In the genomic region with DNA sequence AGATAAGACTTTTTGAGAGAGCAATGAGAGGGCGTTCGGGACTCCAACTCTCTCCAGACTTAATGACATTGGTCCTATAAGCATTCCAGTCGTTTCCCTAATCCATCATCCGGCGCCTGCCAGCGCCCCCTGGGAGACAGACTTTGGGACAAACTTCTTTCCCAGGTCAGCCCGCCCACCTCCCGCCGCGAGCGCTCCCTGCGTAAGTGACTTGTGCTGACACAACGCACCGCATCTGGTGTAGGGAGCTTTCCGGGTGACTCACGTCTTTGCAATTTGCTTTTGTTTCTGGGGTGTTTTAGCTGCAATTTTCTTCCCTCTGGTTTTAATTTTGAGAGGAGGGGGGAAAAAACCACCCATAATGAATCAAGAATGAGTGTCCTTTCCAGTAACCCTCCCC, we compare ENCODE assay signal across 9 mouse cellular contexts. TPM values are rescaled to one million over a fixed set of nuclear protein-coding genes. Genes with fewer than 3 reads are reported as not detected.
DNase-seq lines count a peak whose midpoint lies in the region; ATAC-seq lines count a peak whose summit lies in the region.
"Had no signal": no experiment of that assay in that cellular context is flagged by ENCODE, and none has a peak within 500 bp of the region (broad histone marks: within the 10 kb centered on the region; RNA-seq: fewer than 3 reads in every experiment).

No protein-coding gene starts in this region.

- H3K27me3 ChIP-seq in embryonic facial prominence, embryonic 13.5 days, result peaks cover 16% of the 10 kb centered on the region

- no peaks in the 10 kb centered on the region for H3K36me3 ChIP-seq in embryonic facial prominence, embryonic 13.5 days
- H3K36me3 ChIP-seq: G1E had no signal

- peak overlapping the region; percentile 92 for H3K4me2 ChIP-seq in embryonic facial prominence, embryonic 13.5 days

- H3K9me3 ChIP-seq in embryonic facial prominence, embryonic 13.5 days, result no peaks in the 10 kb centered on the region

- peak; percentile 11 to 34 for DNase-seq in layer of hippocampus, adult 18-20 months (ENCODE audit: low spot score in 2 of 2)
- DNase-seq in layer of hippocampus, adult 9-10 months (ENCODE audit: low spot score), result no peak
- peak; percentile 37 to 57 for DNase-seq in heart, postnatal 10 days
- peak; percentile 47 to 60 for DNase-seq in kidney, postnatal 25 days
- DNase-seq in lung, postnatal 14 days, result peak; percentile 53
- DNase-seq in right cerebral cortex, postnatal 14 days, result peak; percentile 37

- peak overlapping the region; percentile 95 for H3K27ac ChIP-seq in embryonic facial prominence, embryonic 13.5 days

- intact Hi-C loops in heart, postnatal 10 days (cut with DNase I), result loop anchor here (5.0 to 10.0 kb wide), 2 partner anchors 50 to 733 kb away; partner anchors contain the start of genes Pgm3 and Rwdd2a

- WGBS in embryonic facial prominence, embryonic 13.5 days, result under 1% methylated on average over 16 of the region's 16 CpGs

- peaks cover 17% of the 10 kb centered on the region for H3K4me1 ChIP-seq in embryonic facial prominence, embryonic 13.5 days

- peak overlapping the region; percentile 81 for H3K9ac ChIP-seq in embryonic facial prominence, embryonic 13.5 days

- peak overlapping the region; percentile 69 for H3K4me3 ChIP-seq in embryonic facial prominence, embryonic 13.5 days

- ATAC-seq in embryonic facial prominence, embryonic 13.5 days (ENCODE audit: insufficient number of reproducible peaks, insufficient read depth, low FRiP score, low TSS enrichment, low read depth), result no peak
- no peak for ATAC-seq in erythroblast, adult 5-6 weeks (replicated peaks; ENCODE audit: low FRiP score, poor library complexity, severe bottlenecking)

RNA-seq across cellular contexts. Expression of gene Tpbg, which starts 0.3 kb away (rescaled TPM):
- total RNA-seq in layer of hippocampus, adult 18-20 months (2021), result 10 to 100 TPM in 1 of 2 experiments, 1 to 10 TPM in 1; 9.8 to 12.2 TPM
- 25.6 and 26.6 TPM in 2 replicates for polyA plus RNA-seq in embryonic facial prominence, embryonic 13.5 days (2015; fragmentation: Nextera tagmentation; extraction: Ambion mirVana)
- 1 to 10 TPM; 3.2 to 3.9 TPM for total RNA-seq in heart, postnatal 10 days (2021)
- total RNA-seq in erythroblast, adult 5-6 weeks (2015; ENCODE audit: low replicate concordance), result not detected in 2 replicates
- not detected in 2 replicates for total RNA-seq in erythroblast, adult 5-6 weeks (2017; ENCODE audit: low replicate concordance)
- polyA plus RNA-seq: G1E had no signal

Comparison
In these comparisons a context has a peak if more than half of its experiments do, and no peak if none do; other contexts are left out.
1. RNA of gene Tpbg, which starts 0.3 kb away (total RNA-seq): 9.8 to 12.2 TPM in layer of hippocampus, adult 18-20 months and 3.2 to 3.9 TPM in heart, postnatal 10 days; not detected in erythroblast, adult 5-6 weeks; every median in the first group is over 4 times any median in the second.